Mouse (Mus musculus) liver, embryonic 16.5 days (tissue): ENCODE measurements around the gene Arhgef3. TPM values are rescaled to one million over a fixed set of nuclear protein-coding genes. Genes with fewer than 3 reads are reported as not detected.
"Not testable (repeated sequence)": the region's sequence is repeated elsewhere in the genome, so short reads cannot be mapped to it uniquely, and the experiment has no call there.

Experiments used
- ATAC-seq: fragments of 200-750 bp; cut with Nextera tagmentation; 2 replicates; pipeline ENCODE4 v1.8.0; 2017; ENCODE audit warnings: low read depth, mild to moderate bottlenecking, moderate number of reproducible peaks, moderate library complexity
- H3K27ac ChIP-seq: fragments of 300-500 bp; sonication (generic); 2 replicates; pipeline ENCODE4 v1.5.1; 2014; ENCODE audit warnings: mild to moderate bottlenecking, low read length
- H3K27me3 ChIP-seq: fragments of 300-500 bp; sonication (generic); 2 replicates; pipeline ENCODE4 v1.6.1; 2014; ENCODE audit warnings: low read depth, low read length, mixed read lengths; ENCODE audit not compliant: control insufficient read depth, insufficient read depth
- H3K36me3 ChIP-seq: fragments of 300-500 bp; sonication (generic); 2 replicates; pipeline ENCODE4 v1.6.1; 2014; ENCODE audit warnings: mild to moderate bottlenecking; ENCODE audit not compliant: control insufficient read depth, insufficient read depth
- H3K4me1 ChIP-seq: fragments of 300-500 bp; sonication (generic); 2 replicates; pipeline ENCODE4 v1.6.1; 2014; ENCODE audit warnings: low read depth, low read length, mixed read lengths; ENCODE audit not compliant: control insufficient read depth
- H3K4me2 ChIP-seq: fragments of 300-500 bp; sonication (generic); 2 replicates; pipeline ENCODE4 v1.6.1; 2014; ENCODE audit warnings: low read depth, low read length, mixed read lengths
- H3K4me3 ChIP-seq: fragments of 300-500 bp; sonication (generic); 2 replicates; pipeline ENCODE4 v1.5.1; 2014; ENCODE audit warnings: low read depth, mild to moderate bottlenecking, low read length
- H3K9ac ChIP-seq: fragments of 300-500 bp; sonication (generic); 2 replicates; pipeline ENCODE4 v1.6.1; 2014; ENCODE audit warnings: low read depth, low read length
- H3K9me3 ChIP-seq: fragments of 300-500 bp; sonication (generic); replicated peaks from 2 replicates; pipeline ENCODE4 v1.6.1; 2016; ENCODE audit warnings: low read length; ENCODE audit not compliant: control insufficient read depth
- WGBS: fragments of 180-500 bp; shearing (Covaris S2); extraction: QIAGEN DNeasy Blood & Tissue Kit; methylation state at CpG from one replicate; pipeline ENCODE4 v1.1.7; 2014; ENCODE audit not compliant: insufficient replicate concordance; 5-methylcytosine and 5-hydroxymethylcytosine counted together
- polyA plus RNA-seq: library from polyadenylated mRNA; unstranded; fragments of >200 nt; fragmentation: Nextera tagmentation; extraction: Ambion mirVana; gene quantifications from 2 replicates; pipeline ENCODE4 v1.2.1, GENCODE M21; 2015

The Arhgef3 gene
- polyA plus RNA-seq, 1 experiment from 2014 or later = 12.5 TPM

DNA sequence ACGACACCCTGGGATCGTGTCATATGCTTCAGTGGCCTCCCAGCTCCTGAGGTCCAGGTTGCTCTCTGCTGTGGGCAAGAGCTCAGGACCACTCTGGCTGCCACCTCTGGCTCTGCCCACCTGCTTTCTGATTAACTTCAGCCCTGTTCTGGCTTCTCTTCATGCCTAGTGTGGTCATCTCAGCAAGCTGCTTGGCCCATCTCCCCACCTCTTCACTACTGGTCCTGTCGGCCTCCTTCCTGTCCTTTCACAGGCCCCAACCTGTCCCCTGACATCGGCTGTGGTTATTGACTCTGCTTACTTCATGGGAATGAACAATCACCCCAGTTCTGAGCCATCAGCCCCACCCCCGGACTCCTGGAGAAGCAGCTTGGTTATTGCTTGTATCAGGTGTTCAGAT, 128.9 kb downstream of the Arhgef3 start:
- no peak for ATAC-seq
- no peak overlapping the region for H3K27ac ChIP-seq
- no peaks in the 10 kb centered on the region for H3K36me3 ChIP-seq
- no peaks in the 10 kb centered on the region for H3K4me1 ChIP-seq
- no peak overlapping the region for H3K4me3 ChIP-seq
- H3K4me2 ChIP-seq = no peak overlapping the region
- no peaks in the 10 kb centered on the region for H3K9me3 ChIP-seq
- WGBS = 54% methylated on average over 5 of the region's 5 CpGs
- H3K9ac ChIP-seq = no peak overlapping the region
- H3K27me3 ChIP-seq = no peaks in the 10 kb centered on the region

DNA sequence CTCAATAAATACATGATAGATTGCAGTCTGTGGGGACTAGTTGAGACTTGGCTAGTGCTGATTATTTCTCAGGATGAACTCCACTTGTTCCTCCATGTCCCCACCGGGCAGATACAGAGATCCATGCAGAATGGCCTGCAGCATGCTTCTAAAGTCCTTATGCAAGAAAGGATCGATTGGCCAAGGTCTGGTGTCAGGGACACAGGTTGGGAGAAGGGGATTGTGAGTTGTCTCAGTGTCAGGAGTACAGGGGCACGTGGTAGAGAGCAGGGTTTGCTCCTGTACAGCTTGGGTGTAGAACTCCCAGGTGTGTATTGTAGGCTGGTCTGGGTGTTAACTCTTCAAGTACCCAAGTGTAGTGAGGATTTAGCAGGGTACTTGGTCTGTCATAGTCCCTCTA, 130.2 kb downstream of the Arhgef3 start:
- Histone ChIP-seq H3K27ac (no peak overlapping the region), H3K9me3 (no peaks in the 10 kb centered on the region), H3K4me2 (no peak overlapping the region), H3K4me1 (no peaks in the 10 kb centered on the region), H3K4me3 (no peak overlapping the region), H3K27me3 (no peaks in the 10 kb centered on the region), H3K36me3 (no peaks in the 10 kb centered on the region), H3K9ac (no peak overlapping the region)
- ATAC-seq = no peak
- 42% methylated on average over 3 of the region's 3 CpGs for WGBS

GRCm38 (mm10) chr14:27246424-27246823, 131.7 kb downstream of the Arhgef3 start:
- Histone ChIP-seq H3K4me2 (no peak overlapping the region), H3K27ac (no peak overlapping the region)

DNA sequence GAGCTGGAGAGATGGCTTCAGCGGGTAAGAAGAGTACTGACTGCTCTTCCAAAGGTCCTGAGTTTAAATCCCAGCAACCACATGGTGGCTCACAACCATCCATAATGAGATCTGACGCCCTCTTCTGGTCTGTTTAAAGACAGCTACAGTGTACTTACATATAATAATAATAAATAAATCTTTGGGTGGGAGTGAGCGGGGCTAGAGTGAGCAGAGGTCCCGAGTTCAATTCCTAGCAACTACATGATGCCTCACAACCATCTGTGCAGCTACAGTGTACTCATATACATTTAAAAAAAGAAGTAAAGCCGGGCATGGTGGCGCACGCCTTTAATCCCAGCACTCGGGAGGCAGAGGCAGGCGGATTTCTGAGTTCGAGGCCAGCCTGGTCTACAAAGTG, 132.2 kb downstream of the Arhgef3 start:
- H3K4me3 ChIP-seq, H3K27me3 ChIP-seq, H3K27ac ChIP-seq, H3K9ac ChIP-seq, ATAC-seq, H3K4me1 ChIP-seq, H3K4me2 ChIP-seq, H3K9me3 ChIP-seq, H3K36me3 ChIP-seq: not testable (repeated sequence)
- WGBS = 69% methylated on average over 10 of the region's 10 CpGs

More at GRCm38 (mm10) chr14:27246424-27246823, 131.7 kb downstream of the Arhgef3 start:
- H3K4me3 ChIP-seq = no peak overlapping the region
- ATAC-seq = no peak
- H3K36me3 ChIP-seq = no peaks in the 10 kb centered on the region
- H3K9ac ChIP-seq = no peak overlapping the region
- H3K4me1 ChIP-seq = no peaks in the 10 kb centered on the region
- 59% methylated on average over 5 of the region's 5 CpGs for WGBS
- H3K9me3 ChIP-seq = no peaks in the 10 kb centered on the region
- no peaks in the 10 kb centered on the region for H3K27me3 ChIP-seq

DNA sequence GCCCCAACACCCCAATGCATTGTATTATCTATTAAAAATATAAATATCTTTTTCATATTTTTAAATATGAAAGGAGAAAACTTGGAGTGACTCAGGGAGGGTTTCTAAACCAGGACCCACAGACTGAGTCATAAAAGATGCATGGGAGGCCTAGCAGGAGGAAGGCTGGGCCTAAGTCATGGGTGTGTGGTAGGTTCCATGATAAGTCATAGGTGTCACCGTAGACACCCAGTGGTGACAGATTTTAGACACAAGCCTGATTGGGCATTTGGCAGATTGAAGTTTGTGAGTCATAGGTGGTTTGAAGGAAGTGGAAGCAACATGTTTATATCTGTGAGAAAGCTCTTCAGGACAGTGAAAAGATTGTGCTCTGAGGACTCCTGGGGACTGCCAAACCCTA, 134.4 kb downstream of the Arhgef3 start:
- no peak overlapping the region for H3K27ac ChIP-seq
- no peak overlapping the region for H3K9ac ChIP-seq
- no peak for ATAC-seq
- H3K4me2 ChIP-seq = no peak overlapping the region
- H3K36me3 ChIP-seq = no peaks in the 10 kb centered on the region
- 54% methylated on average over 1 of the region's 1 CpGs for WGBS
- H3K9me3 ChIP-seq = no peaks in the 10 kb centered on the region
- H3K27me3 ChIP-seq = no peaks in the 10 kb centered on the region
- no peaks in the 10 kb centered on the region for H3K4me1 ChIP-seq
- H3K4me3 ChIP-seq = no peak overlapping the region

DNA sequence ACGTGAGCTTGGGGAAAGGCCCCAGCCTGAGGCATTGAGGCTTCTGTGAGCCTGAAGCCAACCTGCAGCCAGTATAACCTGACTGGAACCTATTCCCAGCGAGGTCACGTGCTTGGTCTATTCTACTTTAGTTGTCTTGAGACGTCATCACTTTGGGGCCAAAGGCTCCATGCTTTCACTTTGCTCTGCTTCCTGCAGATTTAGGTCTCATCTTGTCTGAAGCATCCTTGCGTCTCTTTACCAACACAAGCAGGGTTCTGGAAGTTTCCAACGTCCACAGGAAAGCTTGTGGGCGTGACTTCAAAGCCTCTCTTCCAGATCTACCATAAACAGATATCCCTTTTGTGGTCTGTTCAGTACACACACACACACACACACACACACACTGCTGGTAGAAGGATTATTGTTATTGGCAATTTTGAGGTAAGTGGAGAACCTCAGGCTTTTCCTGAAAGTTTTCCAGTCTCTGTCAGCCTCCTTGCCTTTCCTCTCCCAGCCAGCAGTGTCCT, 135.6 kb downstream of the Arhgef3 start:
- H3K27me3 ChIP-seq = no peaks in the 10 kb centered on the region
- H3K4me2 ChIP-seq = no peak overlapping the region
- WGBS = 43% methylated on average over 7 of the region's 7 CpGs
- no peak for ATAC-seq
- no peaks in the 10 kb centered on the region for H3K36me3 ChIP-seq
- H3K9me3 ChIP-seq = no peaks in the 10 kb centered on the region
- H3K4me1 ChIP-seq = no peaks in the 10 kb centered on the region
- H3K4me3 ChIP-seq = no peak overlapping the region
- H3K9ac ChIP-seq = no peak overlapping the region
- no peak overlapping the region for H3K27ac ChIP-seq

- ATAC-seq = no peak
- Histone ChIP-seq H3K36me3 (no peaks in the 10 kb centered on the region), H3K27me3 (no peaks in the 10 kb centered on the region), H3K9ac (no peak overlapping the region), H3K4me2 (no peak overlapping the region), H3K4me3 (no peak overlapping the region), H3K27ac (no peak overlapping the region), H3K4me1 (no peaks in the 10 kb centered on the region), H3K9me3 (no peaks in the 10 kb centered on the region)
- 60% methylated on average over 5 of the region's 5 CpGs for WGBS
Observed at GRCm38 (mm10) chr14:27253391-27253790, 138.7 kb downstream of the Arhgef3 start.

GRCm38 (mm10) chr14:27262349-27262748, 147.7 kb downstream of the Arhgef3 start:
- no peak overlapping the region for H3K27ac ChIP-seq
- no peaks in the 10 kb centered on the region for H3K4me1 ChIP-seq
- H3K4me3 ChIP-seq = no peak overlapping the region
- no peak overlapping the region for H3K4me2 ChIP-seq
- no peak overlapping the region for H3K9ac ChIP-seq
- WGBS = 56% methylated on average over 6 of the region's 6 CpGs
- H3K9me3 ChIP-seq = no peaks in the 10 kb centered on the region
- H3K36me3 ChIP-seq = no peaks in the 10 kb centered on the region
- no peaks in the 10 kb centered on the region for H3K27me3 ChIP-seq
- ATAC-seq = no peak

DNA sequence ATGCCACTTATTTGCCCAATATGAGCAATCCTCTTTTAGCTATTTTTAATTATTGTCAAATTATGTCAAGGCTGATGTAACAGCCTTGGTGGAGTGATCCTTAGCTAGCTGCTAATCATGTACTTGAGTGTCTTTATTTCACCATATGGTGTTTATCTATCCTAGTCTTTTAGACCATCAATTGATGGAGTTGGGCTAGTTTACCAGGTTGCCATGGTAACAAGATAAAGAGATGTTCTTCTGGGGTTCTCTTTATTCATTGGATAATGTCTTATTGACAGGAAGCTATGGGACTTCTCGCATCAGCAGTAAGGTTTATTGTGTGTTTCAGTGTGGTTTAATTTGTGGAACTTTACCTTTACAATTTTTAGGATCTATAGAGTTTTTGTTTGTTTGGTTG, 151.9 kb downstream of the Arhgef3 start:
- Histone ChIP-seq H3K4me2 (no peak overlapping the region), H3K4me1 (no peaks in the 10 kb centered on the region), H3K36me3 (no peaks in the 10 kb centered on the region), H3K27ac (no peak overlapping the region), H3K27me3 (no peaks in the 10 kb centered on the region), H3K4me3 (no peak overlapping the region), H3K9me3 (no peaks in the 10 kb centered on the region), H3K9ac (no peak overlapping the region)
- WGBS = 65% methylated on average over 1 of the region's 1 CpGs
- ATAC-seq = no peak
